Mouse (Mus musculus) cortical plate, adult 2 months (tissue): ENCODE results near the gene Fads3.

ENCODE experiments used
- CTCF ChIP-seq: fragments of 200-500 bp; IDR thresholded peaks from 2 replicates; pipeline ENCODE4 v1.5.1; 2011; ENCODE audit warnings: mild to moderate bottlenecking, control low read depth, low read length; ENCODE audit not compliant: insufficient read depth; ENCODE audit errors: extremely low read depth
- POLR2A ChIP-seq: fragments of 200-500 bp; IDR thresholded peaks from 2 replicates; pipeline ENCODE4 v1.6.1; 2011; ENCODE audit warnings: mild to moderate bottlenecking, low read length, control low read depth; ENCODE audit not compliant: insufficient read depth; ENCODE audit errors: extremely low read depth

GRCm38 (mm10) chr19:10043643-10044042 is 2.3 kb downstream of the Fads3 start:
- TF ChIP-seq CTCF = no peak
- TF ChIP-seq POLR2A = no peak
